Mouse (Mus musculus): ENCODE results near the gene Ddit4. TPM values are rescaled to one million over a fixed set of nuclear protein-coding genes. Genes with fewer than 3 reads are reported as not detected.

Gene Ddit4
- polyA plus RNA-seq, 1 experiment: 266 TPM

GRCm38 (mm10) chr10:59992024-59992423, 40.4 kb upstream of the Ddit4 start:
- Histone ChIP-seq H3K79me2 (ENCODE audit: control insufficient read depth, insufficient read depth) (peaks cover 28% of the 10 kb centered on the region), H3K4me2 (ENCODE audit: low read depth) (no peak overlapping the region), H3K4me3 (no peak overlapping the region), H3K36me3 (ENCODE audit: control insufficient read depth, insufficient read depth) (peaks cover 47% of the 10 kb centered on the region), H3K27me3 (ENCODE audit: control insufficient read depth, insufficient read depth, insufficient read length) (no peaks in the 10 kb centered on the region), H3ac (ENCODE audit: control insufficient read depth, insufficient read length) (no peak overlapping the region)
- TF ChIP-seq MYOG (IDR thresholded peaks at IDR 0.05; ENCODE audit: control insufficient read depth in 1 of 3, insufficient read depth in 1 of 3, insufficient read length in 2 of 3, low read depth in 2 of 3) (no peak), POLR2AphosphoS2 (IDR thresholded peaks at IDR 0.05; ENCODE audit: insufficient read length, low read depth) (no peak), USF1 (IDR thresholded peaks at IDR 0.05; ENCODE audit: low read depth) (no peak), TCF3 (IDR thresholded peaks at IDR 0.05; ENCODE audit: insufficient read length, low read depth) (no peak), SRF (IDR thresholded peaks at IDR 0.05; ENCODE audit: control insufficient read depth, insufficient read length, low read depth) (no peak), POLR2A (IDR thresholded peaks at IDR 0.05; ENCODE audit: insufficient read length, low read depth) (no peak), CEBPB (IDR thresholded peaks at IDR 0.05; ENCODE audit: insufficient read depth, poor library complexity, severe bottlenecking) (no peak), TCF12 (IDR thresholded peaks at IDR 0.05; ENCODE audit: insufficient read depth, poor library complexity, severe bottlenecking) (no peak), MYOD1 (IDR thresholded peaks at IDR 0.05; ENCODE audit: control insufficient read depth in 1 of 3, insufficient read length in 2 of 3, low read depth in 2 of 3) (no peak)

- Histone ChIP-seq H3ac (ENCODE audit: control insufficient read depth, insufficient read length) (no peak overlapping the region), H3K4me3 (no peak overlapping the region), H3K79me2 (ENCODE audit: control insufficient read depth, insufficient read depth) (peaks cover 22% of the 10 kb centered on the region), H3K27me3 (ENCODE audit: control insufficient read depth, insufficient read depth, insufficient read length) (no peaks in the 10 kb centered on the region), H3K36me3 (ENCODE audit: control insufficient read depth, insufficient read depth) (peaks cover 53% of the 10 kb centered on the region), H3K4me2 (ENCODE audit: low read depth) (no peak overlapping the region)
- TF ChIP-seq MYOG (IDR thresholded peaks at IDR 0.05; ENCODE audit: control insufficient read depth in 1 of 3, insufficient read depth in 1 of 3, insufficient read length in 2 of 3, low read depth in 2 of 3) (peak in 1 of 3 experiments; percentile 40), TCF12 (IDR thresholded peaks at IDR 0.05; ENCODE audit: insufficient read depth, poor library complexity, severe bottlenecking) (no peak), MYOD1 (IDR thresholded peaks at IDR 0.05; ENCODE audit: control insufficient read depth in 1 of 3, insufficient read length in 2 of 3, low read depth in 2 of 3) (peak in 1 of 3 experiments; percentile 46)
These were observed 39.7 kb upstream of the Ddit4 start for GRCm38 (mm10) chr10:59991262-59991880.

DNA sequence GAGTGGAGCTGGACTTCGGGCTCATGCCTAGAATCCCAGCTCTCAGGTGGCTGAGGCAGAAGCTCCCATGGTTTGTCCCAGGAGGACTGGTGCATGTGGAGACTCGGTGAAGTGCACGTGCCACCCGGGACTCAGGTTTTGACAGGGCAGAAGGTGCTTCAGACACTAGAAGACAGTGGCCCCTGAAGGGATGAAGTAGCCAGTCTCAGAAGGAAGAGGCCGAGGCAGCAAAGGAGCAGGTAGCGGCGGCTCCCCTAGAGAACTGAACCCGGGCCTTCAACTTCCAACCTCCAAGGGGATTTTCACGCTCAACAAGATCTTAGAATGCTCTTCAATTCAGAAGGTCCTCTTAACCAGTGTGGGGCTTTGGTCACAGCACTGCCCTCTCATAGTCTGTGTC, 38.8 kb upstream of the Ddit4 start:
- Histone ChIP-seq H3K79me2 (ENCODE audit: control insufficient read depth, insufficient read depth) (peaks cover 21% of the 10 kb centered on the region), H3ac (ENCODE audit: control insufficient read depth, insufficient read length) (no peak overlapping the region), H3K36me3 (ENCODE audit: control insufficient read depth, insufficient read depth) (peaks cover 54% of the 10 kb centered on the region), H3K4me3 (no peak overlapping the region), H3K4me2 (ENCODE audit: low read depth) (no peak overlapping the region), H3K27me3 (ENCODE audit: control insufficient read depth, insufficient read depth, insufficient read length) (no peaks in the 10 kb centered on the region)
- no peak for TF ChIP-seq MAX (IDR thresholded peaks at IDR 0.05; ENCODE audit: low read depth)
- TF ChIP-seq USF1 (IDR thresholded peaks at IDR 0.05; ENCODE audit: low read depth): no peak
- no peak for TF ChIP-seq SRF (IDR thresholded peaks at IDR 0.05; ENCODE audit: control insufficient read depth, insufficient read length, low read depth)
- TF ChIP-seq TCF12 (IDR thresholded peaks at IDR 0.05; ENCODE audit: insufficient read depth, poor library complexity, severe bottlenecking): no peak
- TF ChIP-seq MYOG (IDR thresholded peaks at IDR 0.05; ENCODE audit: control insufficient read depth in 1 of 3, insufficient read depth in 1 of 3, insufficient read length in 2 of 3, low read depth in 2 of 3): no peak
- TF ChIP-seq CEBPB (IDR thresholded peaks at IDR 0.05; ENCODE audit: insufficient read depth, poor library complexity, severe bottlenecking): no peak
- TF ChIP-seq REST (IDR thresholded peaks at IDR 0.05; ENCODE audit: insufficient read depth, insufficient read length): no peak

DNA sequence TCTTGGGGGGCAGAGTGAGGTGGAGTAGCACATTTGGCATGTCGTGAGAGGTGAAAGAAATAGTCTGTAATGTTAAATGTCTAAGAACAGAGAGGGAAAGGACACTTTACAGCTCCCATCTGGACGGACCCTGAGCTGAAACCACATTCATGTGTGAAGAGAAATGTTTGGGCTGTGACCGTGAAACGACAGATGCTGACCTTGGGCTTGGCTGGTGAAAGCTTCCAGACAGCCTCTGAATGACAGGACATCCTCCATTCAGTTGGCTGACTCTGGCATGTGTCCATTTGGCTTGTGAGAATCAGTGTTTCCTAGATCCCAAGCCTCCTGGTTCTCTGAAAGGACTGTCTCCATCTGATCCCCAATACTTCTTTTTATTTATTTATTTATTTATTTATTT, 36.4 kb upstream of the Ddit4 start:
- no peak overlapping the region for H3K4me3 ChIP-seq
- peaks cover 14% of the 10 kb centered on the region for H3K79me2 ChIP-seq (ENCODE audit: control insufficient read depth, insufficient read depth)
- H3K4me2 ChIP-seq (ENCODE audit: low read depth): no peak overlapping the region
- peaks cover 45% of the 10 kb centered on the region for H3K36me3 ChIP-seq (ENCODE audit: control insufficient read depth, insufficient read depth)
- no peak overlapping the region for H3ac ChIP-seq (ENCODE audit: control insufficient read depth, insufficient read length)
- H3K27me3 ChIP-seq (ENCODE audit: control insufficient read depth, insufficient read depth, insufficient read length): no peaks in the 10 kb centered on the region
- TF ChIP-seq TCF12 (IDR thresholded peaks at IDR 0.05; ENCODE audit: insufficient read depth, poor library complexity, severe bottlenecking) (no peak), MYOD1 (IDR thresholded peaks at IDR 0.05; ENCODE audit: control insufficient read depth in 1 of 3, insufficient read length in 2 of 3, low read depth in 2 of 3) (no peak), POLR2A (IDR thresholded peaks at IDR 0.05; ENCODE audit: insufficient read length, low read depth) (no peak)

GRCm38 (mm10) chr10:59982379-59982873, 30.8 kb upstream of the Ddit4 start:
- no peak overlapping the region for H3K4me3 ChIP-seq
- no peaks in the 10 kb centered on the region for H3K27me3 ChIP-seq (ENCODE audit: control insufficient read depth, insufficient read depth, insufficient read length)
- H3K4me2 ChIP-seq (ENCODE audit: low read depth): no peak overlapping the region
- H3K36me3 ChIP-seq (ENCODE audit: control insufficient read depth, insufficient read depth): peaks cover 22% of the 10 kb centered on the region
- H3K79me2 ChIP-seq (ENCODE audit: control insufficient read depth, insufficient read depth): no peaks in the 10 kb centered on the region
- H3ac ChIP-seq (ENCODE audit: control insufficient read depth, insufficient read length): no peak overlapping the region
- no peak for TF ChIP-seq USF1 (IDR thresholded peaks at IDR 0.05; ENCODE audit: low read depth)
- TF ChIP-seq POLR2AphosphoS2 (IDR thresholded peaks at IDR 0.05; ENCODE audit: insufficient read length, low read depth): peak; percentile 70

DNA sequence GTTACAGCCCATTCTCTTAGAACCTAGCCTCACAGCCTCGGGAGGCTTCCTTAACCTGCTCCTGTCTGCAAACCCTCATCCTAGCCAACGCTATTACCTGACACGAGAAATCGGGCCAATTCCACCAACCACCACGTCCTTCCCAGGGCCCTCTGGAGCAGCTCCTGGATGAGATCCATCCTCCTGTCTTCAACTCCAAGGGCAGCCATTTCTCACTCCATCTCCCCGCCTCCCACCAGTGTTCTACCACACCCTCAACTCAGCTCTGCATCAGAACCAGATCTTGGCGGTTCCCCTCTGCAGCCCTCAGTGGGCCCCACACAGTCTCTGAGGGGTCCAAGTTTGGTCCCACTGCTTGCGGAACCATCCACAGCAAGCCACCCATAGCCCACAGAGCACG, 30.2 kb upstream of the Ddit4 start:
- Histone ChIP-seq H3K4me3 (no peak overlapping the region), H3K79me2 (ENCODE audit: control insufficient read depth, insufficient read depth) (no peaks in the 10 kb centered on the region), H3K4me2 (ENCODE audit: low read depth) (no peak overlapping the region), H3ac (ENCODE audit: control insufficient read depth, insufficient read length) (no peak overlapping the region), H3K27me3 (ENCODE audit: control insufficient read depth, insufficient read depth, insufficient read length) (no peaks in the 10 kb centered on the region), H3K36me3 (ENCODE audit: control insufficient read depth, insufficient read depth) (peaks cover 16% of the 10 kb centered on the region)
- TF ChIP-seq MYOD1 (IDR thresholded peaks at IDR 0.05; ENCODE audit: control insufficient read depth in 1 of 3, insufficient read length in 2 of 3, low read depth in 2 of 3): no peak
- no peak for TF ChIP-seq MYOG (IDR thresholded peaks at IDR 0.05; ENCODE audit: control insufficient read depth in 1 of 3, insufficient read depth in 1 of 3, insufficient read length in 2 of 3, low read depth in 2 of 3)
- no peak for TF ChIP-seq SRF (IDR thresholded peaks at IDR 0.05; ENCODE audit: control insufficient read depth, insufficient read length, low read depth)
- no peak for TF ChIP-seq MAX (IDR thresholded peaks at IDR 0.05; ENCODE audit: low read depth)
- no peak for TF ChIP-seq TCF3 (IDR thresholded peaks at IDR 0.05; ENCODE audit: insufficient read length, low read depth)
- no peak for TF ChIP-seq REST (IDR thresholded peaks at IDR 0.05; ENCODE audit: insufficient read depth, insufficient read length)
- no peak for TF ChIP-seq TCF12 (IDR thresholded peaks at IDR 0.05; ENCODE audit: insufficient read depth, poor library complexity, severe bottlenecking)
- TF ChIP-seq E2F4 (IDR thresholded peaks at IDR 0.05; ENCODE audit: insufficient read depth): no peak
- no peak for TF ChIP-seq POLR2A (IDR thresholded peaks at IDR 0.05; ENCODE audit: insufficient read length, low read depth)
- no peak for TF ChIP-seq CEBPB (IDR thresholded peaks at IDR 0.05; ENCODE audit: insufficient read depth, poor library complexity, severe bottlenecking)
- no peak for TF ChIP-seq POLR2AphosphoS2 (IDR thresholded peaks at IDR 0.05; ENCODE audit: insufficient read length, low read depth)
- no peak for TF ChIP-seq USF1 (IDR thresholded peaks at IDR 0.05; ENCODE audit: low read depth)
